Mouse (Mus musculus): ENCODE data around the gene Crybb1. TPM values are rescaled to one million over a fixed set of nuclear protein-coding genes. Genes with fewer than 3 reads are reported as not detected.

The Crybb1 gene
- polyA plus RNA-seq, 1 experiment = 0.06 TPM

GRCm38 (mm10) chr5:112317328-112317727 lies 61.7 kb downstream of the Crybb1 start:
- Histone ChIP-seq H3K36me3 (ENCODE audit: control insufficient read depth, insufficient read depth) (peaks cover 34% of the 10 kb centered on the region), H3K79me3 (ENCODE audit: low read depth) (no peaks in the 10 kb centered on the region), H3K4me3 (ENCODE audit: insufficient read depth, poor library complexity, severe bottlenecking) (no peak overlapping the region), H3K27me3 (ENCODE audit: control insufficient read depth, insufficient read depth, insufficient read length) (no peaks in the 10 kb centered on the region), H3K79me2 (ENCODE audit: control insufficient read depth, insufficient read depth) (no peaks in the 10 kb centered on the region), H3ac (ENCODE audit: control insufficient read depth, insufficient read length, low read depth) (no peak overlapping the region)
- TF ChIP-seq FOSL1 (IDR thresholded peaks at IDR 0.05; ENCODE audit: insufficient read depth, low read length, poor library complexity, severe bottlenecking) = no peak
- no peak for TF ChIP-seq MAX (IDR thresholded peaks at IDR 0.05)

Other genes starting within 250 kb of the Crybb1 start
- 1.9 TPM for gene Cryba4, start 3.3 kb upstream of the Crybb1 start, polyA plus RNA-seq (2012; fragmentation: generic; extraction: Trizol)
- 155 TPM for gene Tpst2, start 20.9 kb downstream of the Crybb1 start, polyA plus RNA-seq (2012; fragmentation: generic; extraction: Trizol)
- 44.9 TPM for gene Tfip11, start 70.5 kb downstream of the Crybb1 start, polyA plus RNA-seq (2012; fragmentation: generic; extraction: Trizol)
- 26.2 TPM for gene Srrd, start 87.2 kb downstream of the Crybb1 start, polyA plus RNA-seq (2012; fragmentation: generic; extraction: Trizol)
- gene Hps4, start 87.3 kb downstream of the Crybb1 start, polyA plus RNA-seq (2012; fragmentation: generic; extraction: Trizol) = 16.1 TPM
- 0.04 TPM for gene Gm6583, start 100.2 kb downstream of the Crybb1 start, polyA plus RNA-seq (2012; fragmentation: generic; extraction: Trizol)
- 10.8 TPM for gene Asphd2, start 139.1 kb downstream of the Crybb1 start, polyA plus RNA-seq (2012; fragmentation: generic; extraction: Trizol)
- gene Gm6588, start 193.6 kb downstream of the Crybb1 start, polyA plus RNA-seq (2012; fragmentation: generic; extraction: Trizol) = not detected

Data from C2C12 (cell line).